Mouse (Mus musculus) ES-Bruce4 (cell line): ENCODE data around the gene Itga9.

Experiments used
- CTCF ChIP-seq: IDR thresholded peaks from one replicate; pipeline ENCODE4 v1.8.1; 2011; ENCODE audit warnings: low read depth, low read length
- EP300 ChIP-seq: IDR thresholded peaks from 2 replicates; pipeline ENCODE4 v1.6.1; 2011; ENCODE audit warnings: low read depth, low read length; ENCODE audit not compliant: insufficient read depth
- POLR2A ChIP-seq: IDR thresholded peaks from one replicate; pipeline ENCODE4 v1.8.1; 2011; ENCODE audit warnings: low read length; ENCODE audit not compliant: insufficient read depth

- TF ChIP-seq CTCF (no peak), POLR2A (no peak), EP300 (no peak)
These were observed 68.3 kb downstream of the Itga9 start for GRCm38 (mm10) chr9:118674761-118675160.
